Comparison of ENCODE assay signal across 17 mouse cellular contexts in genomic region chr6:64555220-64555619, GRCm38 (mm10).
A peak's percentile ranks its signal among the peaks of the same experiment; 100 is the strongest.
DNase-seq lines count a peak whose midpoint lies in the region.
"Had no signal": no experiment of that assay in that cellular context is flagged by ENCODE, and none has a peak within 500 bp of the region (broad histone marks: within the 10 kb centered on the region; RNA-seq: fewer than 3 reads in every experiment).

No protein-coding gene starts in this region.

- peak; percentile 13 to 48 for DNase-seq in frontal cortex, adult 2 months (ENCODE audit: extremely low spot score in 1 of 2, low spot score in 1 of 2)
- no peak for DNase-seq in frontal cortex, postnatal 14 days (ENCODE audit: low spot score in 2 of 2)
- DNase-seq in left cerebral cortex, postnatal 14 days (ENCODE audit: low spot score in 2 of 2): peak; percentile 10 to 36
- no peak for DNase-seq in left cerebral cortex, postnatal 4 days
- DNase-seq in cerebellum, adult 9-10 months: peak; percentile 50
- DNase-seq in right cerebral cortex, postnatal 25 days: peak; percentile 11
- no peak for DNase-seq in heart, adult 9 months (ENCODE audit: low spot score in 2 of 2)
- DNase-seq: adrenal gland, postnatal 25 days; B cell, adult 2 months; heart, adult 2 months; heart, postnatal 10 days; kidney, adult 11 months; kidney, postnatal 36 days; lung, embryonic 14.5 days; lung, postnatal 14 days; midbrain, embryonic 14.5 days; thymus, postnatal 14 days had no signal

- intact Hi-C loops in left cerebral cortex, postnatal 14 days (cut with DNase I): no loop called here
- intact Hi-C loops in left cerebral cortex, postnatal 4 days (cut with DNase I): no loop called here

Comparison
In these comparisons a context has a peak if more than half of its experiments do, and no peak if none do; other contexts are left out.
1. DNase-seq: peak in frontal cortex, adult 2 months (2 of 2), left cerebral cortex, postnatal 14 days (2 of 2), cerebellum, adult 9-10 months (single experiment) and right cerebral cortex, postnatal 25 days (single experiment); none in frontal cortex, postnatal 14 days (0 of 2), left cerebral cortex, postnatal 4 days (single experiment) and heart, adult 9 months (0 of 2).